ENCODE assay signal across 14 mouse cellular contexts in genomic region chr1:187854148-187854547, GRCm38 (mm10).
"Had no signal": no experiment of that assay in that cellular context is flagged by ENCODE, and none has a peak within 500 bp of the region (broad histone marks: within the 10 kb centered on the region; RNA-seq: fewer than 3 reads in every experiment).

No protein-coding gene starts in this region.

- H3K4me2 ChIP-seq: liver, embryonic 13.5 days; neural tube, embryonic 13.5 days had no signal

- H3K27me3 ChIP-seq: liver, embryonic 13.5 days; neural tube, embryonic 13.5 days had no signal

- H3K4me3 ChIP-seq: layer of hippocampus, adult 2 months; liver, embryonic 13.5 days; midbrain, embryonic 10.5 days; neural tube, embryonic 13.5 days had no signal

- H3K9me3 ChIP-seq: liver, embryonic 13.5 days; midbrain, embryonic 10.5 days; neural tube, embryonic 13.5 days had no signal

- ATAC-seq: liver, postnatal 0 days had no signal

- H3K27ac ChIP-seq: layer of hippocampus, adult 2 months; liver, embryonic 13.5 days; midbrain, embryonic 10.5 days; neural tube, embryonic 13.5 days; stomach, postnatal 0 days had no signal

- H3K9ac ChIP-seq: liver, embryonic 13.5 days; liver, postnatal 0 days; neural tube, embryonic 13.5 days had no signal

- H3K4me1 ChIP-seq: liver, embryonic 13.5 days; midbrain, embryonic 10.5 days; neural tube, embryonic 13.5 days had no signal

- DNase-seq: kidney, adult 18-20 months; kidney, postnatal 36 days; left cerebral cortex, postnatal 4 days; liver; liver, embryonic 13.5 days; liver, postnatal 0 days; lung, postnatal 36 days; midbrain, embryonic 14.5 days; thymus, adult 18-20 months; thymus, postnatal 14 days had no signal

- H3K36me3 ChIP-seq: liver, embryonic 13.5 days; midbrain, embryonic 10.5 days; neural tube, embryonic 13.5 days had no signal
